Comparison of ENCODE assay signal across 8 mouse cellular contexts in the genomic region with DNA sequence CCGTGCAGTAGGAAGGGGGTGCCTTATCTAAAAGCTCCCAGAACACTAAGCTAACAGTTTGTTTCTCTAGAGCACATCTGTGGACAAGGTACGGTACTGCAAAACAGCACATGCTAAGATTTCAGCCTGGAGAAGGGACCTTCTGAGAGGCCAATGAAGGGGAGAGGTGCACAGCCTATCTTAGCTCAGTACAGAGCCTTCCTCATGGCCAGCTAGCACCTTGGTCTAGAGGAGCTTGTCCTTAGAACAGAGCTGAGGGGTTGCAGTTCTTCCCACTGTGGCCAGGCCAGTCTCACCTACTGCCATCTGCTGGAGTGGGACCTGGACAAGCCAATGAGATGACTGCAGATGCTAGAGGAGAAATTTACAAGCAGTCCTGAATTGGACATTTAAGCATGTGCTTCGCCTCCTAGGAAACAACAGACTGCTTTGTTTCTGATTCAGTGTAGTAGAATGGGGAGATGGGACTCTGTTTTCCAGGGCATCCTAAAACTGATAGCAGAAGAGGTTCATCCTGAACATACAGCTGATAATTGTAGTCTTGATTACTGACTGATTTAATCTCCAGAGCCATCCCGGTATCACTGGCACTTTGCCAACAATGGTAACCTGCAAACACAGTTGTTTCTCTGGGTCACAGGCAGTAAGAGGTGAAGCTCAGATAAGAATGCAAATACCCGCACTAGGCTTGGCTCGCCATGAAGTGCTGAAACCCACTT.
DNase-seq lines count a peak whose midpoint lies in the region; ATAC-seq and TF ChIP-seq lines count a peak whose summit lies in the region.

No protein-coding gene starts in this region.

- TF ChIP-seq POLR2A in liver, adult 2 months (IDR thresholded peaks at IDR 0.05; ENCODE audit: extremely low read depth, insufficient read depth, low read length) = no peak

- H3K9ac ChIP-seq in liver, adult 2 months (ENCODE audit: low read depth, low read length) = no peak overlapping the region
- H3K9ac ChIP-seq in embryonic facial prominence, embryonic 15.5 days = no peak overlapping the region
- H3K9ac ChIP-seq in limb, embryonic 15.5 days = no peak overlapping the region

- no peak overlapping the region for H3K4me2 ChIP-seq in embryonic facial prominence, embryonic 15.5 days (replicated peaks)
- H3K4me2 ChIP-seq in limb, embryonic 15.5 days = no peak overlapping the region

- 0 out of 2 replicates have a peak, but pooled peaks have one; percentile 25 for ATAC-seq in embryonic facial prominence, embryonic 15.5 days (ENCODE audit: insufficient number of reproducible peaks, low FRiP score, low TSS enrichment, low read depth)
- ATAC-seq in limb, embryonic 15.5 days (ENCODE audit: insufficient number of reproducible peaks, low FRiP score, low TSS enrichment, low read depth) = 0 out of 2 replicates have a peak, but pooled peaks have one; percentile 52
- no peak for ATAC-seq in monocyte, adult 5-6 weeks (replicated peaks; ENCODE audit: insufficient number of reproducible peaks, low FRiP score, low TSS enrichment, poor library complexity, severe bottlenecking)

- peaks cover 12% of the 10 kb centered on the region; the same call in 1 of the 2 replicates for H3K4me1 ChIP-seq in liver, adult 2 months (ENCODE audit: control insufficient read depth, insufficient read depth, low read length)
- peaks cover 18% of the 10 kb centered on the region for H3K4me1 ChIP-seq in embryonic facial prominence, embryonic 15.5 days
- H3K4me1 ChIP-seq in limb, embryonic 15.5 days = peaks cover 19% of the 10 kb centered on the region

- no peaks in the 10 kb centered on the region for H3K27me3 ChIP-seq in liver, adult 2 months (ENCODE audit: control insufficient read depth, insufficient read depth, low read length)
- H3K27me3 ChIP-seq in embryonic facial prominence, embryonic 15.5 days = no peaks in the 10 kb centered on the region
- H3K27me3 ChIP-seq in limb, embryonic 15.5 days = no peaks in the 10 kb centered on the region

- H3K36me3 ChIP-seq in liver, adult 2 months (ENCODE audit: control insufficient read depth, insufficient read depth, low read length) = peaks cover 5% of the 10 kb centered on the region
- no peaks in the 10 kb centered on the region for H3K36me3 ChIP-seq in embryonic facial prominence, embryonic 15.5 days
- no peaks in the 10 kb centered on the region for H3K36me3 ChIP-seq in limb, embryonic 15.5 days

- H3K79me2 ChIP-seq in liver, adult 2 months (ENCODE audit: control insufficient read depth, insufficient read depth, low read length) = no peaks in the 10 kb centered on the region

- no peak overlapping the region for H3K4me3 ChIP-seq in liver, adult 2 months (ENCODE audit: insufficient read depth, low read depth, low read length)
- no peak overlapping the region for H3K4me3 ChIP-seq in embryonic facial prominence, embryonic 15.5 days (replicated peaks)
- H3K4me3 ChIP-seq in limb, embryonic 15.5 days = no peak overlapping the region

- no peak overlapping the region for H3K27ac ChIP-seq in liver, adult 2 months (replicated peaks; ENCODE audit: insufficient read depth, low read depth, low read length)
- H3K27ac ChIP-seq in embryonic facial prominence, embryonic 15.5 days (replicated peaks) = no peak overlapping the region
- H3K27ac ChIP-seq in limb, embryonic 15.5 days = no peak overlapping the region

- no peaks in the 10 kb centered on the region for H3K9me3 ChIP-seq in embryonic facial prominence, embryonic 15.5 days (replicated peaks)
- H3K9me3 ChIP-seq in limb, embryonic 15.5 days = no peaks in the 10 kb centered on the region

- TF ChIP-seq CTCF in liver, adult 2 months (IDR thresholded peaks at IDR 0.05; ENCODE audit: low read depth, low read length) = no peak

- 48% methylated on average over 6 of the region's 6 CpGs for WGBS in liver, adult 2 months
- 57% methylated on average over 6 of the region's 6 CpGs for WGBS in embryonic facial prominence, embryonic 15.5 days
- WGBS in limb, embryonic 15.5 days = 39% methylated on average over 6 of the region's 6 CpGs

- peak; percentile 3 to 12 for DNase-seq in cerebellum, postnatal 36 days
- no peak for DNase-seq in cerebellum, adult 8-10 months
- DNase-seq in liver, adult 2 months (ENCODE audit: extremely low read depth, low read depth, low spot score) = peak; percentile 68
- no peak for DNase-seq in liver
- DNase-seq in urinary bladder, adult 18-20 months (ENCODE audit: low spot score in 2 of 2) = no peak

Comparison
In these comparisons a context has a peak if more than half of its experiments do, and no peak if none do; other contexts are left out.
1. DNase-seq: peak in cerebellum, postnatal 36 days (2 of 2) and liver, adult 2 months (single experiment); none in cerebellum, adult 8-10 months (single experiment), liver (single experiment) and urinary bladder, adult 18-20 months (0 of 2).